Mouse (Mus musculus): ENCODE results near the gene Tmem45a2. TPM values are rescaled to one million over a fixed set of nuclear protein-coding genes. Genes with fewer than 3 reads are reported as not detected.

Tmem45a2 gene
- polyA plus RNA-seq, 1 experiment = not detected

GRCm38 (mm10) chr16:57099572-57100237, 28.5 kb upstream of the Tmem45a2 start:
- peaks cover 8% of the 10 kb centered on the region for H3K27me3 ChIP-seq (ENCODE audit: control insufficient read depth, insufficient read depth, insufficient read length)
- H3K36me3 ChIP-seq (ENCODE audit: control insufficient read depth, insufficient read depth) = no peaks in the 10 kb centered on the region
- H3K4me3 ChIP-seq = no peak overlapping the region
- no peaks in the 10 kb centered on the region for H3K79me2 ChIP-seq (ENCODE audit: control insufficient read depth, insufficient read depth)
- H3ac ChIP-seq (ENCODE audit: control insufficient read depth, insufficient read length) = no peak overlapping the region
- no peak overlapping the region for H3K4me2 ChIP-seq (ENCODE audit: low read depth)
- TF ChIP-seq MAX (IDR thresholded peaks at IDR 0.05; ENCODE audit: low read depth) = no peak
- TF ChIP-seq MYOG (IDR thresholded peaks at IDR 0.05; ENCODE audit: control insufficient read depth in 1 of 3, insufficient read depth in 1 of 3, insufficient read length in 2 of 3, low read depth in 2 of 3) = no peak
- no peak for TF ChIP-seq USF1 (IDR thresholded peaks at IDR 0.05; ENCODE audit: low read depth)
- no peak for TF ChIP-seq MYOD1 (IDR thresholded peaks at IDR 0.05; ENCODE audit: control insufficient read depth in 1 of 3, insufficient read length in 2 of 3, low read depth in 2 of 3)
- TF ChIP-seq E2F4 (IDR thresholded peaks at IDR 0.05; ENCODE audit: insufficient read depth) = no peak
- TF ChIP-seq POLR2A (IDR thresholded peaks at IDR 0.05; ENCODE audit: insufficient read length, low read depth) = no peak
- no peak for TF ChIP-seq REST (IDR thresholded peaks at IDR 0.05; ENCODE audit: insufficient read depth, insufficient read length)
- no peak for TF ChIP-seq SRF (IDR thresholded peaks at IDR 0.05; ENCODE audit: control insufficient read depth, insufficient read length, low read depth)
- TF ChIP-seq TCF12 (IDR thresholded peaks at IDR 0.05; ENCODE audit: insufficient read depth, poor library complexity, severe bottlenecking) = no peak
- TF ChIP-seq TCF3 (IDR thresholded peaks at IDR 0.05; ENCODE audit: insufficient read length, low read depth) = no peak

DNA sequence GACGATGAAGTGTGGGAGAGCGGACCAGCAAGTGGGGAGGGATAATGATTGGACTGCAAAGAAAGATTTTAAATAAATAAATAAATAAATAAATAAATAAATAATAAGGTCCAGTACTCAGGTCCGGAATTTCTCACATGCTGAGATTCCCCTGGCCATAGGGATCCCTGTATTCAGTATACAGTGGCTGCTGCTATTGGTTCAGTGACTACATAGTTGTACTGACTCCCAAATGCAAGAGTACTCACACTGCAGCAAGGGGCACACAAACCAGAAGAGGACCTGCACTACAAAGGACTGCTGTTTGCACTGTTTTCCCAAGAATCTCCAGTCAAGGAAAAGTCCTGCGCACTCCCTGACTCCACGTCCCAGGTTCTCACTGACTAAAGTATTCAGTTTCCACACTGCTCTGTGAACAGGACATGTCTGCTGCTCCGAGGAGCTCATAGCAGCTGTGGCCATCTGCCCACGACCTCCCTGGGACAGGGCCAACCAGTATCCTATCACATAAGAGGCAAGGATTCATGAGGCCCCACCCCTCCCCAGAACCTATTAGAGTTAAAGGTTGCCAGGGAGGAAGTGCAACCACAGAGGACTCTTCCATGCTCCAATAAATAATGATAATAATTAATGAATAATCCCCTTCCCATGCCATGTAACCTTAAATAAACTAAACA, 27.4 kb upstream of the Tmem45a2 start:
- TF ChIP-seq CEBPB (IDR thresholded peaks at IDR 0.05; ENCODE audit: insufficient read depth, poor library complexity, severe bottlenecking) (no peak), MYOD1 (IDR thresholded peaks at IDR 0.05; ENCODE audit: control insufficient read depth in 1 of 3, insufficient read length in 2 of 3, low read depth in 2 of 3) (no peak), USF1 (IDR thresholded peaks at IDR 0.05; ENCODE audit: low read depth) (no peak), MYOG (IDR thresholded peaks at IDR 0.05; ENCODE audit: control insufficient read depth in 1 of 3, insufficient read depth in 1 of 3, insufficient read length in 2 of 3, low read depth in 2 of 3) (no peak), SRF (IDR thresholded peaks at IDR 0.05; ENCODE audit: control insufficient read depth, insufficient read length, low read depth) (no peak), REST (IDR thresholded peaks at IDR 0.05; ENCODE audit: insufficient read depth, insufficient read length) (no peak), TCF12 (IDR thresholded peaks at IDR 0.05; ENCODE audit: insufficient read depth, poor library complexity, severe bottlenecking) (no peak), MAX (IDR thresholded peaks at IDR 0.05; ENCODE audit: low read depth) (no peak), TCF3 (IDR thresholded peaks at IDR 0.05; ENCODE audit: insufficient read length, low read depth) (no peak), POLR2A (IDR thresholded peaks at IDR 0.05; ENCODE audit: insufficient read length, low read depth) (no peak), POLR2AphosphoS2 (IDR thresholded peaks at IDR 0.05; ENCODE audit: insufficient read length, low read depth) (no peak), E2F4 (IDR thresholded peaks at IDR 0.05; ENCODE audit: insufficient read depth) (no peak)

GRCm38 (mm10) chr16:57092911-57093605, 21.9 kb upstream of the Tmem45a2 start:
- Histone ChIP-seq H3K36me3 (ENCODE audit: control insufficient read depth, insufficient read depth) (no peaks in the 10 kb centered on the region), H3K27me3 (ENCODE audit: control insufficient read depth, insufficient read depth, insufficient read length) (peaks cover 14% of the 10 kb centered on the region), H3ac (ENCODE audit: control insufficient read depth, insufficient read length) (no peak overlapping the region), H3K79me2 (ENCODE audit: control insufficient read depth, insufficient read depth) (no peaks in the 10 kb centered on the region), H3K4me3 (no peak overlapping the region), H3K4me2 (ENCODE audit: low read depth) (no peak overlapping the region)
- TF ChIP-seq USF1 (IDR thresholded peaks at IDR 0.05; ENCODE audit: low read depth) (no peak), CEBPB (IDR thresholded peaks at IDR 0.05; ENCODE audit: insufficient read depth, poor library complexity, severe bottlenecking) (no peak), REST (IDR thresholded peaks at IDR 0.05; ENCODE audit: insufficient read depth, insufficient read length) (no peak), POLR2AphosphoS2 (IDR thresholded peaks at IDR 0.05; ENCODE audit: insufficient read length, low read depth) (no peak), MAX (IDR thresholded peaks at IDR 0.05; ENCODE audit: low read depth) (no peak)

More for the DNA sequence above, 27.4 kb upstream of the Tmem45a2 start:
- peaks cover 12% of the 10 kb centered on the region for H3K27me3 ChIP-seq (ENCODE audit: control insufficient read depth, insufficient read depth, insufficient read length)
- H3K4me2 ChIP-seq (ENCODE audit: low read depth) = no peak overlapping the region
- H3K36me3 ChIP-seq (ENCODE audit: control insufficient read depth, insufficient read depth) = no peaks in the 10 kb centered on the region
- no peaks in the 10 kb centered on the region for H3K79me2 ChIP-seq (ENCODE audit: control insufficient read depth, insufficient read depth)
- no peak overlapping the region for H3ac ChIP-seq (ENCODE audit: control insufficient read depth, insufficient read length)
- no peak overlapping the region for H3K4me3 ChIP-seq

GRCm38 (mm10) chr16:57092460-57092859, 21.3 kb upstream of the Tmem45a2 start:
- TF ChIP-seq E2F4 (IDR thresholded peaks at IDR 0.05; ENCODE audit: insufficient read depth) = no peak
- TF ChIP-seq TCF12 (IDR thresholded peaks at IDR 0.05; ENCODE audit: insufficient read depth, poor library complexity, severe bottlenecking) = no peak
- TF ChIP-seq SRF (IDR thresholded peaks at IDR 0.05; ENCODE audit: control insufficient read depth, insufficient read length, low read depth) = no peak
- no peak for TF ChIP-seq TCF3 (IDR thresholded peaks at IDR 0.05; ENCODE audit: insufficient read length, low read depth)
- TF ChIP-seq POLR2A (IDR thresholded peaks at IDR 0.05; ENCODE audit: insufficient read length, low read depth) = no peak
- no peak for TF ChIP-seq CEBPB (IDR thresholded peaks at IDR 0.05; ENCODE audit: insufficient read depth, poor library complexity, severe bottlenecking)
- Histone ChIP-seq H3K36me3 (ENCODE audit: control insufficient read depth, insufficient read depth) (no peaks in the 10 kb centered on the region), H3ac (ENCODE audit: control insufficient read depth, insufficient read length) (no peak overlapping the region), H3K27me3 (ENCODE audit: control insufficient read depth, insufficient read depth, insufficient read length) (peaks cover 14% of the 10 kb centered on the region), H3K79me2 (ENCODE audit: control insufficient read depth, insufficient read depth) (no peaks in the 10 kb centered on the region), H3K4me3 (no peak overlapping the region), H3K4me2 (ENCODE audit: low read depth) (no peak overlapping the region)
